Mouse (Mus musculus) limb, embryonic 10.5 days (tissue): Measurements from ENCODE around the gene Smg6. TPM values are rescaled to one million over a fixed set of nuclear protein-coding genes. Genes with fewer than 3 reads are reported as not detected.

Experiments used
- DNase-seq: peaks from one replicate; pipeline ENCODE4 v3.0.0-alpha.2; 2017; ENCODE audit warnings: low spot score
- H3K27ac ChIP-seq: fragments of 300-500 bp; sonication (generic); 2 replicates; pipeline ENCODE4 v1.5.1; 2016; ENCODE audit warnings: mild to moderate bottlenecking
- H3K27me3 ChIP-seq: fragments of 300-500 bp; sonication (generic); 2 replicates; pipeline ENCODE4 v1.6.1; 2016; ENCODE audit warnings: low read depth, mild to moderate bottlenecking; ENCODE audit not compliant: poor library complexity, severe bottlenecking
- H3K36me3 ChIP-seq: fragments of 300-500 bp; sonication (generic); 2 replicates; pipeline ENCODE4 v1.6.1; 2016; ENCODE audit warnings: mild to moderate bottlenecking, moderate library complexity
- H3K4me1 ChIP-seq: fragments of 300-500 bp; sonication (generic); 2 replicates; pipeline ENCODE4 v1.6.1; 2016
- H3K4me3 ChIP-seq: fragments of 300-500 bp; sonication (generic); 2 replicates; pipeline ENCODE4 v1.5.1; 2016; ENCODE audit warnings: mild to moderate bottlenecking, moderate library complexity
- H3K9me3 ChIP-seq: fragments of 300-500 bp; sonication (generic); replicated peaks from 2 replicates; pipeline ENCODE4 v1.6.1; 2016; ENCODE audit warnings: mild to moderate bottlenecking
- WGBS: fragments of 180-500 bp; shearing (Covaris S2); methylation state at CpG from one replicate; pipeline ENCODE4 v1.1.7; 2016; 5-methylcytosine and 5-hydroxymethylcytosine counted together
- polyA plus RNA-seq: library from polyadenylated mRNA; unstranded; fragments of >200 nt; fragmentation: Nextera tagmentation; extraction: Ambion mirVana; gene quantifications from 2 replicates; pipeline ENCODE4 v1.2.1, GENCODE M21; 2016

Gene Smg6
- polyA plus RNA-seq, 1 experiment from 2014 or later = 21.5 TPM

GRCm38 (mm10) chr11:75118141-75118540 is 192.5 kb downstream of the Smg6 start:
- WGBS = 97% methylated on average over 2 of the region's 2 CpGs
- Histone ChIP-seq H3K27ac (no peak overlapping the region), H3K4me3 (no peak overlapping the region), H3K9me3 (no peaks in the 10 kb centered on the region), H3K27me3 (no peaks in the 10 kb centered on the region), H3K4me1 (peaks cover 11% of the 10 kb centered on the region; the same call in 1 of the 2 replicates), H3K36me3 (0 out of 2 replicates have a peak, but pooled peaks cover under 1% of the 10 kb centered on the region)
- no peak for DNase-seq

GRCm38 (mm10) chr11:75119298-75119697 is 193.7 kb downstream of the Smg6 start:
- 93% methylated on average over 2 of the region's 2 CpGs for WGBS
- Histone ChIP-seq H3K4me1 (peaks cover 11% of the 10 kb centered on the region; the same call in 1 of the 2 replicates), H3K9me3 (no peaks in the 10 kb centered on the region)

GRCm38 (mm10) chr11:75119841-75120240 is 194.2 kb downstream of the Smg6 start:
- no peak overlapping the region for H3K27ac ChIP-seq
- WGBS = 77% methylated on average over 3 of the region's 3 CpGs
- no peak for DNase-seq
- peaks cover 11% of the 10 kb centered on the region; the same call in 1 of the 2 replicates for H3K4me1 ChIP-seq
- no peak overlapping the region for H3K4me3 ChIP-seq
- H3K27me3 ChIP-seq = no peaks in the 10 kb centered on the region
- H3K9me3 ChIP-seq = no peaks in the 10 kb centered on the region
- H3K36me3 ChIP-seq = peaks cover 5% of the 10 kb centered on the region; the same call in 1 of the 2 replicates

More at GRCm38 (mm10) chr11:75119298-75119697, 193.7 kb downstream of the Smg6 start:
- Histone ChIP-seq H3K4me3 (no peak overlapping the region), H3K36me3 (peaks cover 5% of the 10 kb centered on the region; the same call in 1 of the 2 replicates), H3K27ac (no peak overlapping the region), H3K27me3 (no peaks in the 10 kb centered on the region)
- DNase-seq = no peak

GRCm38 (mm10) chr11:75121348-75121747 is 195.7 kb downstream of the Smg6 start:
- H3K9me3 ChIP-seq = no peaks in the 10 kb centered on the region
- 86% methylated on average over 1 of the region's 1 CpGs for WGBS
- no peak overlapping the region for H3K4me3 ChIP-seq
- H3K4me1 ChIP-seq = 0 out of 2 replicates have a peak, but pooled peaks cover 6% of the 10 kb centered on the region
- H3K27me3 ChIP-seq = no peaks in the 10 kb centered on the region
- DNase-seq = no peak
- H3K36me3 ChIP-seq = peaks cover 5% of the 10 kb centered on the region; the same call in 1 of the 2 replicates
- no peak overlapping the region for H3K27ac ChIP-seq

GRCm38 (mm10) chr11:75124406-75124805 is 198.8 kb downstream of the Smg6 start:
- Histone ChIP-seq H3K27ac (no peak overlapping the region), H3K4me1 (0 out of 2 replicates have a peak, but pooled peaks cover 1% of the 10 kb centered on the region), H3K36me3 (peaks cover 5% of the 10 kb centered on the region; the same call in 1 of the 2 replicates), H3K4me3 (no peak overlapping the region), H3K27me3 (no peaks in the 10 kb centered on the region), H3K9me3 (no peaks in the 10 kb centered on the region)
- no peak for DNase-seq
- 94% methylated on average over 2 of the region's 2 CpGs for WGBS

- Histone ChIP-seq H3K4me1 (no peaks in the 10 kb centered on the region), H3K36me3 (peaks cover 5% of the 10 kb centered on the region; the same call in 1 of the 2 replicates), H3K4me3 (no peak overlapping the region), H3K27ac (no peak overlapping the region), H3K9me3 (no peaks in the 10 kb centered on the region), H3K27me3 (no peaks in the 10 kb centered on the region)
- DNase-seq = no peak
- 94% methylated on average over 3 of the region's 3 CpGs for WGBS
Measured at GRCm38 (mm10) chr11:75126384-75126783, 200.8 kb downstream of the Smg6 start.

- no peak for DNase-seq
- WGBS = 96% methylated on average over 6 of the region's 6 CpGs
- H3K4me1 ChIP-seq = peaks cover 16% of the 10 kb centered on the region
Measured at GRCm38 (mm10) chr11:75129481-75129880, 203.9 kb downstream of the Smg6 start.

GRCm38 (mm10) chr11:75131300-75131699 is 205.7 kb downstream of the Smg6 start:
- Histone ChIP-seq H3K9me3 (no peaks in the 10 kb centered on the region), H3K4me1 (peaks cover 34% of the 10 kb centered on the region), H3K27me3 (no peaks in the 10 kb centered on the region), H3K4me3 (no peak overlapping the region), H3K27ac (no peak overlapping the region), H3K36me3 (0 out of 2 replicates have a peak, but pooled peaks cover 4% of the 10 kb centered on the region)
- DNase-seq = no peak
- WGBS = 77% methylated on average over 4 of the region's 4 CpGs

More at GRCm38 (mm10) chr11:75129481-75129880, 203.9 kb downstream of the Smg6 start:
- Histone ChIP-seq H3K27ac (no peak overlapping the region), H3K36me3 (0 out of 2 replicates have a peak, but pooled peaks cover 4% of the 10 kb centered on the region), H3K9me3 (no peaks in the 10 kb centered on the region), H3K4me3 (no peak overlapping the region), H3K27me3 (no peaks in the 10 kb centered on the region)

GRCm38 (mm10) chr11:75132278-75132677 is 206.7 kb downstream of the Smg6 start:
- Histone ChIP-seq H3K4me3 (no peak overlapping the region), H3K27ac (no peak overlapping the region), H3K4me1 (peaks cover 44% of the 10 kb centered on the region), H3K36me3 (0 out of 2 replicates have a peak, but pooled peaks cover 4% of the 10 kb centered on the region), H3K27me3 (no peaks in the 10 kb centered on the region), H3K9me3 (no peaks in the 10 kb centered on the region)
- no peak for DNase-seq
- WGBS = 86% methylated on average over 5 of the region's 5 CpGs

GRCm38 (mm10) chr11:75133391-75133790 is 207.8 kb downstream of the Smg6 start:
- H3K27me3 ChIP-seq = no peaks in the 10 kb centered on the region
- no peak for DNase-seq
- no peak overlapping the region for H3K4me3 ChIP-seq
- 89% methylated on average over 5 of the region's 5 CpGs for WGBS
- 0 out of 2 replicates have a peak, but pooled peaks cover 4% of the 10 kb centered on the region for H3K36me3 ChIP-seq
- no peaks in the 10 kb centered on the region for H3K9me3 ChIP-seq
- peaks cover 55% of the 10 kb centered on the region for H3K4me1 ChIP-seq
- peak overlapping the region; percentile 65 for H3K27ac ChIP-seq

- H3K4me1 ChIP-seq = peaks cover 60% of the 10 kb centered on the region
- H3K36me3 ChIP-seq = 0 out of 2 replicates have a peak, but pooled peaks cover 4% of the 10 kb centered on the region
- no peak overlapping the region for H3K4me3 ChIP-seq
- no peaks in the 10 kb centered on the region for H3K27me3 ChIP-seq
- no peaks in the 10 kb centered on the region for H3K9me3 ChIP-seq
- peak; percentile 42 for DNase-seq
- peak overlapping the region; percentile 65 for H3K27ac ChIP-seq
- WGBS = 6% methylated on average over 2 of the region's 2 CpGs
Measured at GRCm38 (mm10) chr11:75133951-75134350, 208.3 kb downstream of the Smg6 start.

- H3K4me3 ChIP-seq = no peak overlapping the region
- WGBS = 69% methylated on average over 5 of the region's 5 CpGs
- H3K27me3 ChIP-seq = no peaks in the 10 kb centered on the region
- DNase-seq = no peak
- no peaks in the 10 kb centered on the region for H3K9me3 ChIP-seq
- H3K27ac ChIP-seq = peak overlapping the region; percentile 65
- H3K4me1 ChIP-seq = peaks cover 67% of the 10 kb centered on the region
- H3K36me3 ChIP-seq = 0 out of 2 replicates have a peak, but pooled peaks cover 4% of the 10 kb centered on the region
Measured at GRCm38 (mm10) chr11:75134485-75135068, 209.0 kb downstream of the Smg6 start.

GRCm38 (mm10) chr11:75135358-75135757 is 209.7 kb downstream of the Smg6 start:
- Histone ChIP-seq H3K27ac (no peak overlapping the region), H3K27me3 (no peaks in the 10 kb centered on the region), H3K4me3 (no peak overlapping the region), H3K9me3 (no peaks in the 10 kb centered on the region), H3K4me1 (peaks cover 74% of the 10 kb centered on the region), H3K36me3 (0 out of 2 replicates have a peak, but pooled peaks cover 4% of the 10 kb centered on the region)
- DNase-seq = no peak
- 91% methylated on average over 4 of the region's 4 CpGs for WGBS
